Mouse (Mus musculus) heart, adult 9 months (tissue): Measurements from ENCODE around the gene Fam19a3.
A peak's percentile ranks its signal among the peaks of the same experiment; 100 is the strongest.
"Not testable (repeated sequence)": the region's sequence is repeated elsewhere in the genome, so short reads cannot be mapped to it uniquely, and the experiment has no call there.

Source experiments
- DNase-seq, 2 experiments: peaks; one replicate each; pipeline ENCODE4 v3.0.0; 2022; ENCODE audit warnings: low spot score in 2 of 2

Fam19a3 gene

DNA sequence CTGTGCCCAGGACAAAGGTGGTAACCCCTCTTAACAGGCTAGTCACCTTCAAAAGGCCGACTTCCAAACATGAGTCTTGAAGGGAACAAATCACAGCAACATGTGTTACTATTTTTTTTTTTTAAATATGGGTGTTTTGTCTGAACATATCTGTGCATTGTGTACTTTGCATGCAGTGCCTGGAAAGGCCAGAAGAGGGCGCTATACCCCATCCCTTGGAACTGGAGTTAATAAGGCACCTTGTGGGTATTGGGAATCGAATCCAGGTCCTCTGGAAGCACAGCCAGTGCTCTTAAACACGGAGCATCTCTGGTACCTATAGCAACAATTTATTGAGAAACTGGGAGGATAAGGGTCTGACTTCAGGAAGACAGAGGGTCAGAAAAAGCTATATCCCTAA lies 16.6 kb downstream of the Fam19a3 start:
- DNase-seq: no peak

DNA sequence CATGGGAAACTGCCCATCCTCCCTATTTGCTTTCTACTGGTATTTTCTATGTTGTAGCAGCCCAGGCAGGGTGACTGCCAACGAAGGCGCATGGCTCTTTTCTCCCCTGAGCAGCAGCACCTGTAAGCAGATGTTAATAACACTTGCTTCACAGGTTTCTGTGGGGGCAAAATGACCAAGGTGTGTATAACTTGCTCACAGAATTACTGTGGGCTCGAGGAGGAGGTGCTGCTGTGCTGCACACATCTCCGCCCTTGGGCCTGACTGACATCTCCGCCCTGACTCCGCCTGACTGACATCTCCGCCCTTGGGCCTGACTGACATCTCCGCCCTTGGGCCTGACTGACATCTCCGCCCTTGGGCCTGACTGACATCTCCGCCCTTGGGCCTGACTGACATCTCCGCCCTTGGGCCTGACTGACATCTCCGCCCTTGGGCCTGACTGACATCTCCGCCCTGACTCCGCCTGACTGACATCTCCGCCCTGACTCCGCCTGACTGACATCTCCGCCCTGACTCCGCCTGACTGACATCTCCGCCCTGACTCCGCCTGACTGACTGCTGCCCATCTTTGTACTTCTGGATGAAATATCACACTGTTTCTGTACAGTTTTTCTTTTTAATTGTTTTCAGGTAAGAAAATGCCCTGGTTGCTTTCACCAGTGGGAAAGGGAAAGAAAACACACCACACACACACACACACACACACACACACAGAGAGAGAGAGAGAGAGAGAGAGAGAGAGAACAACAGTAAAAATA lies 19.4 kb downstream of the Fam19a3 start:
- DNase-seq: not testable (repeated sequence)

DNA sequence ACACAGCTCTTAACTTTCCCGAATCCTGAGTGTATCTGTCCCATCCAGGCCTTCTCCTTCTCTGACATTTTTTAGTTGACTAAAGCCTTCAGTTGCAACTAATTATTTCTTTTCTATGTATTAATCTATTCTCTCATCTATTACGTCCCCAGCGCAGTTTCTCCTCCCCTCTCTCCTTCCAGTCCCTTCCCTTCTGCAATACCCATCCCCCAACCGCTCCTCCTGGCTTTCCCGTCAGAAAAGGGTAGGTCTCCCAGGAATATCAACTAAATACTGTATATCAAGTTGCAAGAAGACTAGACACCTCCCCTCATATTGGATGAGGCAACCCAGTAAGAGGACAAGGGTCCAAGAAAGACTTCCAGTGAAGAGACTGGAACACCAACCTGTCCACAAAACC lies 22.8 kb downstream of the Fam19a3 start:
- DNase-seq: no peak

DNA sequence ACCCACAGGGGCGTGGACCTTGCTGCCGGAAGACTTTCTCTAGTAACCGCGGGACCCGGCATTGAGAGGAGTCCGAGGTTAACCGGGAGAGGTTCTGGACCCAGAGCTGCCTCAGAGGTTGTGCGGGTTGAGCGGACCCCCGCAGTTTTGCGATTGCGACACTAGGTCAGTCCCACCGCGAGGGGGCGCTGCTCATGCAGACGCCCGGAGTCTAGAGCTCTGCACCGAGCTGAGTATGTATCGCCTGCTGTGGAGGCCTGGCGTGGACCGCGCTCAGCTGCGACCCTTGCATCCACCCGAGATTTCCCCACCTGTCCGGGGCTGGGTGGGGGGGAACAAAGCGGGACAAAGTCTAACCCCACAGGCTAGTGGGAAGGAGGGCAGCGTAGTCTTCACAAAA lies 23.2 kb downstream of the Fam19a3 start:
- DNase-seq: peak; percentile 20 to 24

DNA sequence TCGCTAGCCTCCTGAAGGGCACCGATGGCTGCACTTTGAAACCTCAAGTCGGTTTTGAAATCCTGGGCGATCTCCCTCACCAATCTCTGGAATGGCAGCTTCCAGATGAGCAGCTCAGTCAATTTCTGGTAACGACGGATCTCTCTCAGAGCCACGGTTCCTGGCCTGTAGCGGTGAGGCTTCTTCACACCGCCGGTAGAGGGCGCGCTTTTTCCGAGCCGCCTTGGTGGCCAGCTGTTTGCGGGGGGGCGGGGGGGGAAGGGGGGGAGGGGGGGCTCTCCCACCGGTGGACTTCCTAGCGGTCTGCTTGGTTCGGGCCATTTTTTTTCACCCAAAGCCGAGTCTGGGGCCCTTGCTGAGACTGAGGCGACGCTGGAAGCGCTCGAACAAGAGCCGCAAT lies 28.8 kb downstream of the Fam19a3 start:
- not testable (repeated sequence) for DNase-seq

DNA sequence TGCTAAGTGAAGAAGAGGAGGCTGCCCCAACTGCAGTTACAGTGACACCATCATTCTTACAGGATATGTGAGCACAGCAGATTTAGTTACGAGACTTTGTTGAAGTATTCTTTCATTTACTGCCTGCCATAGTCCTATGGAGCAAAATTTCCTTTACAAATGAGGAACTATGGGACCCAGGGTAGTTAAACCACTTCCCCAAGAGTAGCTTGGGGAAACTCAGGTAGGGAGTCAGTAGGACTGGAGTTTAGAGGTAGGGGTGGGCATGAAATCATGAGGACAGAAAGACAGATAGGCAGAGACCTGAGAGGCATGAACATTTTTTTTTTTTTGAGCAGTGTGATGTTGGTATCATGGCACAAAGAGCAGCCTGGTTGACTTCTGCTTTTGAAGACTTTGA lies 37.8 kb downstream of the Fam19a3 start:
- DNase-seq: no peak

DNA sequence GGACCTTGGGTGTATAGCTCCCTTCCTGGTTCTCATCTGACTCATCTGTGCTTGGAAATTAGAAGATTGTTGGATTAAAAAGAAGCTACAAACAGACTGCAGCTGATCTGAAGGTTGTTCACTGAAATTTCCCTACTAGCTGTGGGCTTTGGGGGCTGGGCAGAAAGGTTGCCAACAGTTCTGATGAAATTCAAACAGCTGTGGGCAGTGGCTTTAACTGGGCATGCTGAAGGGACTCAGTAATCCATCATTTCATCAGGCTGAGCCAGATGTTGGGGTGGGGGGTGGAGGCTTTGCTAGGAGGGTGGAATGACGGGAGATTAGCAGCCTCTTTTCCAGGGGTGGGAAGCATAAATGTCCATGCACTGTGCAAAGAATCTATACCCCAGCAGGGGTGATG lies 38.5 kb downstream of the Fam19a3 start:
- no peak for DNase-seq

DNA sequence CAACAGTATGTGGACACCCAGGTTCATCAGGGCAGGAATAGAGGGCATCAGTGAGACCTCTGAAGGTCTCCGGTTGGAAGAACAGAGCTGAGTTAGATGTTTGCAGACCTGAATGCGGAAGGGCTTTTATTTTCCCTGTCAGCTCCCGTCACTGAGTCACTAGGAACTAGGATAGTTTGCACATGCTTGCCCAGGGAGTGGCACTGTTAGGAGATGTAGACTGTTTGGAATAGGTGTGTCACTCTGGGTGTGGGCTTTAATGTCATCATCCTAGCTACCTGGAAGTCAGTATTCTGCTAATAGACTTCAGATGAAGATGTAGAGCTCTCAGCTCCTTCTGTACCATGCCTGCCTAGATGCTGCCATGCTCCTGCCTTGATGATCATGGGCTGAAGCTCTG lies 39.7 kb downstream of the Fam19a3 start:
- DNase-seq: no peak

DNA sequence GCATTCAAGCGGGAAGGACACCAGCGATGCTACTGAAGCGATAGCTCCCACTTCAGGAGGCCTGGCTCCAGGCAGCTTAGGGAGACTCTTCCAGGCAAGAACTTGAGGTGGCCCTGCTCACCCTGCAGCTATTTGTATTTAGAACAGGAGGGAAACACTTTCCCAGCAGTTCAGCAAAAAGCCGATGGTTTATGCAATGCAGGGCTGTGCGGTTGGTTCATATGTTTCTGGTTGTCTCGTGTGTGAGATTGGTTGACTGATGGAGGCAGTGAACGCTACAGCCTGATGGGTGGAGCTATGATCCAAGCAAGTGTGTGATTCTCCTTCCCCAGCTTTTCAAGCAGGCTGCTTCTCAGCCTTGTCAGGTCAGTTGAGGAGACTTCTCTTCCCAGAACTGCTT lies 47.0 kb downstream of the Fam19a3 start:
- no peak for DNase-seq

DNA sequence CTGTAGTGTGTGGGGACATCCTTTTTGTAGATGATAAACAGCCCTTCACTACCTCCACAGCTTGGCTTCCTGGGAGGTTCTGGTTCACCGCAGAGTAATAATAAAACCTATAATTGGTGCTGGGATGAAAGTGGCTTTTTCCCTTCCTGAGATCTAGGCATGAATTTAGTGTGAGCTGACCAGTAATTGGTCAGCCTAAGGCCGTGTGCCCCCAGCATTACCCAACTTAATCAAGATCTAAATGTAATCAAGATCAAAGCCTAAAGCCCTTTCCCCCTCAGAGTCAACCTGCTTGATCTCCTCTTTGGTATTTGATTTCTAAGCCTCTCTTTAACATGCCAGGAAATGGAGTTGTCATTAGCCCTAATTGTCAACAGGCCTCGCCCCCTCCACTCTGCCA lies 48.7 kb downstream of the Fam19a3 start:
- DNase-seq: no peak

DNA sequence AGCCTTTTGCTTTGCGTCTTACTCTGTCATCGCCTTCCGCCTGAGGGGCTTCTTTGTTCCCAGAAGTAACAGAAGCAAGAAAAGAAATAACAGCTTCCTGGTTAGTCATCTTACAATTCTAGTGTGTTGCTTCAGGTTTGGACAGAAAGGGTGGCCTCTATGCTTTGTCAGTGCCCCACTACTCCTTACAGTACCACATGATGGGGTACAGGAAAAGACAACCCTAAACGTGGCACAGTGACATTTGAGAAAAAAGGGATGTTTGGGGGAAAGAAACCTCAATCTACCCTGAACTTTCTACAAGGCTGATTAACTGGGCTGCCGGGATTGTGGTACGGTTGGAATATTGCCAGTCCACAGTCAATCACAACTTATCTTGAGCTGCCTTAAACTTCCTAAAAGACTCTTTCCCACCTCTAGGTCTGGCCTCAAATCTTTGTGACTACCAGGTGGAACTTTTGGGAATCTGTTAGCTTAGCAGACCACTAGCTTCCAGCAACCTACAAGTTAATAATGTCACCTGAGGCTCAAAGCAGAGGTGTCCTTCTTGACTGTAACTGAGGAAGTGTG lies 52.3 kb downstream of the Fam19a3 start:
- no peak for DNase-seq
